Mouse (Mus musculus) spleen, postnatal 14 days (tissue): ENCODE data around the gene Ankib1.
"Not testable (repeated sequence)": the region's sequence is repeated elsewhere in the genome, so short reads cannot be mapped to it uniquely, and the experiment has no call there.

Experiments
- DNase-seq, 2 experiments: peaks; one replicate each; pipeline ENCODE4 v3.0.0; 2021 to 2022; ENCODE audit warnings: low spot score in 2 of 2

Gene Ankib1

DNA sequence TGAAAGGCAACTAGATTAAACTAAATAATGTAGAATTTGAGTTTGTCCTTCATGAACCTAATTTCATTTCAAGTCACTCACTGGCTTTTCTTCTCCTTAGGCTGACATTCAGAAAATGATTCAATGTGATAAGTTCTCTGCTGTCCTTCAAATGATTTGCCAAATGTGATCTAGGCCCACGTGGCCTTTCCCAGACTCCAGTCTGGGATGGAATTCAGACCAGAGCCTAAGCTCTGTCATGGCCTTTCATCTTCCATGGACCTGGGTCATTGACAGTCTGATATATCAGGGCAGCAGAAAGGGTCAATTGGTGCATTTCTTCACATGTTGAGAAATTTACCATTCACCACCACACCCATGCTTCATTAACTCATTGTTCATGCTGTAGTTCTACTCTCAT lies 77.2 kb downstream of the Ankib1 start:
- no peak for DNase-seq

DNA sequence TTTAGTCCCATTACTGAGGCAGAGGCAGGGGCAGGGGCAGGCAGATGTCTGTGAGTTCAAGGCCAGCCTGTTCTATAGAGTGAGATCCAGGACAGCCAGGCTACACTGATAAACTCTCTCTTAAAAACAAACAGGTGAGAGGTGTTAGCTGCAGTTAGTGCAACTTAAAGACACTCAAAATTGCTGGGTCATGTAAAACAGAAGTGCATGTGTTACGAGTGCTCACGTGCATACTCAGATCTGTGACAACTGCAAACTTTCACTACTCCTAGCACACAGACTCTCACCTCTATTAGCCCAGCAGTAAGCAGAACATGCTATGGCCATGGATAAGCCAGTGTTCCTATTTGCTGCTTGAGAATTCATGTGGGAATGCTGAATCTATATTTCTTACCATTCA lies 79.3 kb downstream of the Ankib1 start:
- no peak for DNase-seq

- no peak for DNase-seq
Measured at GRCm38 (mm10) chr5:3722873-3723272, 79.9 kb downstream of the Ankib1 start.

- DNase-seq = no peak
Measured at GRCm38 (mm10) chr5:3719371-3719770, 83.4 kb downstream of the Ankib1 start.

- DNase-seq = no peak
Measured at GRCm38 (mm10) chr5:3715800-3716199, 86.9 kb downstream of the Ankib1 start.

GRCm38 (mm10) chr5:3702180-3702579 lies 100.5 kb downstream of the Ankib1 start:
- DNase-seq = no peak

GRCm38 (mm10) chr5:3700025-3700424 lies 102.7 kb downstream of the Ankib1 start:
- no peak for DNase-seq

GRCm38 (mm10) chr5:3696031-3696430 lies 106.7 kb downstream of the Ankib1 start:
- no peak for DNase-seq

DNA sequence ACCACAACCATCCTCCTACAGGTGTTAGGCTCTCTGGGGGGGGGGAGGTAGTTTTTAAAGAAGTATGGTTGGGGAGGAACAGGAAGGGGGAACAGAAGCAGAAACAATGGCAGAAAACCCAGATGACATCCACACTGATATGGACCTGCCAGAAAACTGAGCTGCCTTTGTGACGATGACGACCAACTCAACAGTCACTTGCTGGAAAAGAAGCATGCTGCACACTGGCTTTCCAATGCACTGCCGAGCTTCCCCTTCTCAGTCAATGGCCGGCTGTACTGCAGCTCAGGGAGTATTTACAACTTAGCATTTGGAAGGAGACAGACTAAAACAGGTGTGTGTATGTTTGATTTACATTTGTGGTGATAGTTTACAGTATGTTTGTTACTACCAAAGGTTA lies 107.5 kb downstream of the Ankib1 start:
- DNase-seq = no peak

DNA sequence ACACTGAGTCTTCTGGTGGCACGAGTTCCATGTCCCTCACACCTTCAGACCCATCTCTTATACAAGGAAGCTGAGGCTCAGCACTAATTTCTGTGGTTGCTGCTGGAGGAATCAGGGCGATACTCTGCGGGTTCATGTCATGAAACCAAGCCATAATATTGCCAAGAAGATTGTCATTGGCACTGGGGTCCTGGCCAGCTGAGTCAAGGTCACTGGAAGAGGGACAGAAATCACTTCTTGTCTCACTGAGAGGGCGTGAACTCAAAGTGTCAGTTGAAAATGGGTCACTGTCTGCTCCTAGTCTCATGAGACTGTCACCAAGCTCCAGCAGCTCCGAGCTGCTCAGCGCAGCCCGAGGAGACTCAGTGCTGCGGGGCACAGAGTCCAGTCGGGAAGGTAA lies 109.8 kb downstream of the Ankib1 start:
- no peak for DNase-seq

DNA sequence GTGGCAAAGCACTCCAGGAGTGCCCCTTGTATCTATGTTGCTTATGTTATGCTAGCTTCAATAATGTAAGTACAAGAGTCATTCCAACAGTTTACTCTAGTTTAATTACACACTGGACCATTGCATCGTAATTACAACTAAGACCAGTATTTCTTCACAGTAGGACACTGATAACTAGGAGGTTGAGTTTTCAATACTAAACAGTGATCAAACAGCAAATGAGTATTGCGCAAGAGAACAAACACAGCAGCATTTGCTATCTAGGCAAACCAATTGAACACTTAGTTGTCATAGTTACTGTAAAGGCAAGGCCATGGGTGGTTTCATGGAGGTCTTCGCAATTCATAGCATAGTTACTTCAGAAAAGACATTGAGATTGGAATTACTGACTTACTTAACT lies 111.4 kb downstream of the Ankib1 start:
- no peak for DNase-seq

DNA sequence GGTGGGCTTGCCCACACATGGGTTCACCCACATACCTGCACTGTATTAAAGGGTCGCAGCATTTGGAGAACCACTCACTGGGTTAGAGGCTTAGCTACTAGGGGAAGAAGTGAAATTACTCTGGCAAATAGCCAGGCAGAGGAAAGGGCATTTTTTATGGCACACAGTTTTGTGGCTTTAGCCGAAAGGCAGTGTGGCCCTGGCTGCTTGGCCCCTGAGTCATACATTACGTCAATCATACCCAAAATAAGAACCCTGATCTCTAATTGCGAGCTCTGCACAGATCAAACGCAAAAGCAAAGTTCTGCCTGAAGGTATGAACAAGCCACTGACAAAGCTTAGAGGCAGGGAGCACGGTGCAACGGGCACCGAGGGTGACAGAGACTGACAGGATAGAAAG lies 114.4 kb downstream of the Ankib1 start:
- no peak for DNase-seq

GRCm38 (mm10) chr5:3669938-3670554 lies 132.7 kb downstream of the Ankib1 start:
- no peak for DNase-seq

DNA sequence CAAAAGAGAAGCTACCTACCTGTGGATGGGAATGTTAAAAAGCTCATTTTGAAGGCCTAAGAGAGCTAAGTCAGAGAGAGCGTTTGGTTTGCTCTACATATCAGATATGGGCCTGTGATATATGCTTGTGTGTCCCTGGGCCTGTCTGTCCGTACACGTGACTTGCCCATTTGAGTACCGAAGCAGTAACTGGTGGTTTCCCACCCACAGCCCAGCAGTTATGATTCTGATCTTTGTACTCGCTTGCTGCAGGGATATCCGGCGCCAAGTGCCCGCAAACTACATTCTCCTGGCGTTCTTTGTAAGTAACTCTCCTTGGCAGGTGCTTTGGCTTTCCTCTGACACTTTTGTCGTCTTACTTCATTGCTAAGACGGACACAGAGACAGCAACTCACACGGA lies 136.1 kb downstream of the Ankib1 start:
- no peak for DNase-seq

DNA sequence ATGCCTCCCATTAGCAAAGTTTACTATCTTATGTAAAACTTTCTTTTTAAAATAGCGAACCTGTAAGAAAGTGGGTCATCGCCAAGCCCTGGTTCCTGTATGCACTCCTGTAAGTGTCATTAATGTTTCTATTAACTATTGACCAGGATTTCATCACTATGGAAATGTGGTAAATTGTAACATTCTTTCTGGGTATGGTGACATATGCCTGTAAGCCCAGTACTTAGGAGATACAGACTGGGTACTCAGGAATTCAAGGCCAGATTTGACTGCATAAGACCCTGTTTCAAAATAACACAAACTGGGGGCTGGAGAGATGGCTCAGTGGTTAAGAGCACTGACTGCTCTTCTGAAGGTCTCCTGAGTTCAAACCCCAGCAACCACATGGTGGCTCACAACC lies 137.5 kb downstream of the Ankib1 start:
- DNase-seq = no peak

GRCm38 (mm10) chr5:3657085-3657484 lies 145.6 kb downstream of the Ankib1 start, which contains the start of gene Gatad1:
Gatad1 (minus strand) TSS chr5:3657185.
- DNase-seq = no peak

DNA sequence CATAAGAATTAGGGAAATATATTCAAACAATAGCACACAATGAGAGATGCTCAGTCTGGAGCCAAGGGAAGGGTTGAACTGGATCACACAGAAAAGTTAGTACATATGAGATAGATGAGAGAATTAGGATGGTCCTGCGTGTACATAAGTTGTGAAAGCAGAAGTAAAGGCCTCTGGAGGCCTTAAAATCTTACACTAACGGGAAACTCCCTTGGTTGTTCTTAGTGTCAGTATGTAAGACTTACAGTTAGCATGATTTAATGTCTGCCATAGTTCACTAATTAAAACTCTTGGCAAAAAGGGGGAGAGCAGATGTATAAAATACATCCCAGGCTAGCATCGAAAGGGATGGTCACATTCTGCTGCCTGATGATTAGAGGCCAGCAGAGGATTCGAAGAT lies 148.9 kb downstream of the Ankib1 start:
- DNase-seq = no peak

- not testable (repeated sequence) for DNase-seq
Measured at GRCm38 (mm10) chr5:3652903-3653575, 149.7 kb downstream of the Ankib1 start.

DNA sequence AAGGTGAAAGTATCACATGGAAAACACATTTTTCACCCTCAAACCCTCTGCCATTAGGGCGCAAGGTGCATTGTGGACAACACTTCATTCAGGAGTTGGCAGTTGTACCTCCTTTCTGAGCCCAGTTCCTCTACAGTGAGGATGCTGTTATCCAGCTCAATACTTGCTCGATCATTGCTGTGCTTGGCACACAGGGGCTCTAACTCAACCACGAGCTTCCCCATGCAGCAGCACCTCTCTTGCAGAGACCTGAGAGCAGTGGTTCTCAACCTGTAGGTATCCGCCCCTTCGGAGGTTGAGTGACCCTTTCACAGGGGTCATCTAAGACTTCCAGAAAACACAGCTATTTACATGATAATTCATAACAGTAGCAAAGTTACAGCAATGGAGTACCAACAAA lies 151.1 kb downstream of the Ankib1 start:
- no peak for DNase-seq

DNA sequence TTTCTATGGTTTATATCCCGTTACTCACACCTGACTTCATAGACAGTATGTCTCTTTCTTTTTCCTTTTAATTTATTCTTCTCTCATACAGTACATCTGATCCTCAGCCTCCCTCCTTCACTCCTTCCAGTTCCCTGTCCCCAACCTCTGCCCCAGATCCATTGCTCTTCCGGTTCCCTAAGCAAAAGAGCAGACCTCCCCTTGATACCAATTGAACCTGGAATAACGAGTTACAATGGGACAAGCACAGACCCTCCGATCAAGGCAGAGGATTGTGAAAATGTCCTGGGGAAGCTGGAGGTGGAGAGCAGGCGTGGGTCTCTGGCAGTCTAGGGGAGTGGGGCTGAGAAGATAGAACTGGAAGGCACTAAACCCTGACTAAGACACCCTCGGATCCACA lies 151.8 kb downstream of the Ankib1 start, which contains the start of gene Tmbim7:
Tmbim7 (plus strand) TSS at position 301 of the 400 bp plus-strand sequence.
- DNase-seq = no peak

DNA sequence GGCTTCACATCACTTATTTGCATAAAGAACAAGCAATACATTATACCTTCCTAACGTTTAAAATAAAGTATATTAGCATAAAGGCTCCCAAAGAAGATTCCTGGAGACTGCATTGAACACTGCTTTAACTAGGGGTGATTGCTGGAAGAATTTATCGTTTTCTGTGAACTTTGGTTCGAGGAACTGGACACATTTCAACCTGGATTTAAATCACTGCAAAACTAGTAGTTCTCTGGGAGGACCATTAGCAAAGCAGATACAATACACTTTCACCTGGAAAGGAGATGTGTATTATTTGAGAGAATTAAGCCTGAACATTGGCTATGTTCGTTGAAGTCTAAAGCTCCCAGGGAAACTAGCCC lies 153.9 kb downstream of the Ankib1 start:
- no peak for DNase-seq

GRCm38 (mm10) chr5:3648206-3648848 lies 154.4 kb downstream of the Ankib1 start:
- no peak for DNase-seq

DNA sequence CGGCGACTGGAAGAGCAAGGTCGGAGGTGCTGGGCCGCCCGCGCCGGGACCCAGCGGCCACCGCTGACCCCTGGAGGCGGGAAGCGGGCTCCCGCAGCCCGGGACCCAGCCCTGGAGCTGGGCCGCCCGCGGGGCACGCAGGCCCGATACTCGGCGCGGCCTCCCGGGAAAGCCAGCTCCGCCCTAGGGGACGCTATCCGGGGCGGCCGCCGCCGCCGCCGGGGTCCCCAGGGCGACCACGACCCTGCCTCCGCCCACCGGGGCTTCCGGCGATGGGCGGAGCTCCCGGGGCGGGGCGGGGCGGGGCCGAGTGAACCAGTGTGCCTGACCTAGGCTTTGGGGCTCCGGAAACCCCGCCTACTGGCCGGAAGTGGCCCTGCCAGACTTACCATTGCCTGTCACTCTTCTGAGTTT lies 155.0 kb downstream of the Ankib1 start:
- peak; percentile 75 to 82 for DNase-seq
